Mouse (Mus musculus): ENCODE measurements around the gene Gm9844. TPM values are rescaled to one million over a fixed set of nuclear protein-coding genes. Genes with fewer than 3 reads are reported as not detected.

Gm9844 gene
- polyA plus RNA-seq, 1 experiment = 79.9 TPM

DNA sequence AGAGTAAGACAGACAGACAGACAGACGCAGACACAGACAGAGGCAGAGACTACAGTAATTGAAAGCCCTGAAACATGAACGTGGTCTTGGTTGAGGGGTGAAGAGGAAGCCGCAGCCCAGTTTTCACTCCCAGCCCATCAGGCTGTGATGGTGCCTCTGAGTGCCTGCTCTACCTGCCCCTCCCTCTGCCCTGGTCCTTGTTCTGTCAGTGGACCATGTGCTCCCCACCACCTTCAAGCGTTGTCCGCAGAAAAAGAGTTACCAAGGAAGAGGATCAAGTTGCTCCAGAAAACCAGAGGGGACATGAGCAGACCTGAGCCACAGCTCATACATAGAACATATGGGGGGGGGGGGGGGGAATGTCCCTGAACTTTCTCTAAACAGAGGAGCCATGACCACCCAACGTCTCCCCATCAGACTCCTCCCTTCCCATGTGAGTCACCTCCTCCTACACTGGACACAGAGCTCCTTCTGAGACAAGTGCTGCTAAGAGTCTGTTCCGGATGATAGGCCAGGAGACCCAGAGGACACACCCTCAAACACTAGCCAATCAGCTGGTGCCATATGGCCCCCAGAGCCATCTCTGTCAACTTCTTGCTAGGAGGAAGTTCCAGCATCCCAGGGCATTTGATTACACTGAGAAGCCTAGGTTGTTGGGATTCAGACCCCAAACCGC lies 9.3 kb upstream of the Gm9844 start:
- Histone ChIP-seq H3K4me2 (ENCODE audit: low read depth) (no peak overlapping the region), H3K79me2 (ENCODE audit: control insufficient read depth, insufficient read depth) (no peaks in the 10 kb centered on the region)
- TF ChIP-seq MYOG (IDR thresholded peaks at IDR 0.05; ENCODE audit: control insufficient read depth in 1 of 3, insufficient read depth in 1 of 3, insufficient read length in 2 of 3, low read depth in 2 of 3) (no peak), MAX (IDR thresholded peaks at IDR 0.05; ENCODE audit: low read depth) (no peak), E2F4 (IDR thresholded peaks at IDR 0.05; ENCODE audit: insufficient read depth) (no peak), USF1 (IDR thresholded peaks at IDR 0.05; ENCODE audit: low read depth) (no peak), POLR2AphosphoS2 (IDR thresholded peaks at IDR 0.05; ENCODE audit: insufficient read length, low read depth) (no peak), MYOD1 (IDR thresholded peaks at IDR 0.05; ENCODE audit: control insufficient read depth in 1 of 3, insufficient read length in 2 of 3, low read depth in 2 of 3) (no peak), REST (IDR thresholded peaks at IDR 0.05; ENCODE audit: insufficient read depth, insufficient read length) (no peak), SRF (IDR thresholded peaks at IDR 0.05; ENCODE audit: control insufficient read depth, insufficient read length, low read depth) (no peak)

DNA sequence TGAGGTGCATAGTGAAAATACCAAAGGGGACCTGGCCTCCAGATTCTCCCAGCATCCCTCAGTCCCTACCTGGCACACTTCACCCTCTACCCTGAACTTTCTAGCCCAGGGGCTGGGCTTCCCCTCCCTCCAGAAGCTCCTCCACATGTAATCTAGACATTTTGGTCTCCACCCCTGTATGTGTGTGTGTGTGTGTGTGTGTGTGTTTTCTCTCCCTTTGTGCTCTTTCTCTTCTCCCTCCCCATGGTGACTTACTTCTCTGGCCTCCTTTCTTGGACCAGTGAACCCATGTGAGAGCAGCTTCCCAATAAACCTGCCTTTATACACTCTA lies 8.8 kb upstream of the Gm9844 start:
- Histone ChIP-seq H3K27me3 (ENCODE audit: control insufficient read depth, insufficient read depth, insufficient read length) (no peaks in the 10 kb centered on the region), H3K4me3 (no peak overlapping the region), H3ac (ENCODE audit: control insufficient read depth, insufficient read length) (no peak overlapping the region), H3K79me2 (ENCODE audit: control insufficient read depth, insufficient read depth) (no peaks in the 10 kb centered on the region), H3K4me2 (ENCODE audit: low read depth) (no peak overlapping the region), H3K36me3 (ENCODE audit: control insufficient read depth, insufficient read depth) (no peaks in the 10 kb centered on the region)
- TF ChIP-seq TCF3 (IDR thresholded peaks at IDR 0.05; ENCODE audit: insufficient read length, low read depth) = no peak
- TF ChIP-seq POLR2AphosphoS2 (IDR thresholded peaks at IDR 0.05; ENCODE audit: insufficient read length, low read depth) = no peak
- TF ChIP-seq MYOD1 (IDR thresholded peaks at IDR 0.05; ENCODE audit: control insufficient read depth in 1 of 3, insufficient read length in 2 of 3, low read depth in 2 of 3) = no peak
- no peak for TF ChIP-seq TCF12 (IDR thresholded peaks at IDR 0.05; ENCODE audit: insufficient read depth, poor library complexity, severe bottlenecking)
- TF ChIP-seq USF1 (IDR thresholded peaks at IDR 0.05; ENCODE audit: low read depth) = no peak
- TF ChIP-seq POLR2A (IDR thresholded peaks at IDR 0.05; ENCODE audit: insufficient read length, low read depth) = no peak
- no peak for TF ChIP-seq MYOG (IDR thresholded peaks at IDR 0.05; ENCODE audit: control insufficient read depth in 1 of 3, insufficient read depth in 1 of 3, insufficient read length in 2 of 3, low read depth in 2 of 3)
- no peak for TF ChIP-seq CEBPB (IDR thresholded peaks at IDR 0.05; ENCODE audit: insufficient read depth, poor library complexity, severe bottlenecking)
- no peak for TF ChIP-seq REST (IDR thresholded peaks at IDR 0.05; ENCODE audit: insufficient read depth, insufficient read length)
- TF ChIP-seq E2F4 (IDR thresholded peaks at IDR 0.05; ENCODE audit: insufficient read depth) = no peak
- TF ChIP-seq SRF (IDR thresholded peaks at IDR 0.05; ENCODE audit: control insufficient read depth, insufficient read length, low read depth) = no peak
- TF ChIP-seq MAX (IDR thresholded peaks at IDR 0.05; ENCODE audit: low read depth) = no peak

More for the DNA sequence above, 9.3 kb upstream of the Gm9844 start:
- Histone ChIP-seq H3K36me3 (ENCODE audit: control insufficient read depth, insufficient read depth) (no peaks in the 10 kb centered on the region), H3K27me3 (ENCODE audit: control insufficient read depth, insufficient read depth, insufficient read length) (no peaks in the 10 kb centered on the region), H3ac (ENCODE audit: control insufficient read depth, insufficient read length) (no peak overlapping the region), H3K4me3 (no peak overlapping the region)

- H3ac ChIP-seq (ENCODE audit: control insufficient read depth, insufficient read length) = no peak overlapping the region
- H3K36me3 ChIP-seq (ENCODE audit: control insufficient read depth, insufficient read depth) = no peaks in the 10 kb centered on the region
- no peaks in the 10 kb centered on the region for H3K27me3 ChIP-seq (ENCODE audit: control insufficient read depth, insufficient read depth, insufficient read length)
- no peak overlapping the region for H3K4me3 ChIP-seq
- H3K79me2 ChIP-seq (ENCODE audit: control insufficient read depth, insufficient read depth) = no peaks in the 10 kb centered on the region
- TF ChIP-seq TCF12 (IDR thresholded peaks at IDR 0.05; ENCODE audit: insufficient read depth, poor library complexity, severe bottlenecking) (no peak), MYOD1 (IDR thresholded peaks at IDR 0.05; ENCODE audit: control insufficient read depth in 1 of 3, insufficient read length in 2 of 3, low read depth in 2 of 3) (no peak), POLR2AphosphoS2 (IDR thresholded peaks at IDR 0.05; ENCODE audit: insufficient read length, low read depth) (no peak), MAX (IDR thresholded peaks at IDR 0.05; ENCODE audit: low read depth) (no peak), MYOG (IDR thresholded peaks at IDR 0.05; ENCODE audit: control insufficient read depth in 1 of 3, insufficient read depth in 1 of 3, insufficient read length in 2 of 3, low read depth in 2 of 3) (no peak), E2F4 (IDR thresholded peaks at IDR 0.05; ENCODE audit: insufficient read depth) (no peak), SRF (IDR thresholded peaks at IDR 0.05; ENCODE audit: control insufficient read depth, insufficient read length, low read depth) (no peak), REST (IDR thresholded peaks at IDR 0.05; ENCODE audit: insufficient read depth, insufficient read length) (no peak), CEBPB (IDR thresholded peaks at IDR 0.05; ENCODE audit: insufficient read depth, poor library complexity, severe bottlenecking) (no peak), POLR2A (IDR thresholded peaks at IDR 0.05; ENCODE audit: insufficient read length, low read depth) (no peak), TCF3 (IDR thresholded peaks at IDR 0.05; ENCODE audit: insufficient read length, low read depth) (no peak)
- H3K4me2 ChIP-seq (ENCODE audit: low read depth) = no peak overlapping the region
Measured at GRCm38 (mm10) chr7:24853695-24854094, 8.3 kb upstream of the Gm9844 start.

DNA sequence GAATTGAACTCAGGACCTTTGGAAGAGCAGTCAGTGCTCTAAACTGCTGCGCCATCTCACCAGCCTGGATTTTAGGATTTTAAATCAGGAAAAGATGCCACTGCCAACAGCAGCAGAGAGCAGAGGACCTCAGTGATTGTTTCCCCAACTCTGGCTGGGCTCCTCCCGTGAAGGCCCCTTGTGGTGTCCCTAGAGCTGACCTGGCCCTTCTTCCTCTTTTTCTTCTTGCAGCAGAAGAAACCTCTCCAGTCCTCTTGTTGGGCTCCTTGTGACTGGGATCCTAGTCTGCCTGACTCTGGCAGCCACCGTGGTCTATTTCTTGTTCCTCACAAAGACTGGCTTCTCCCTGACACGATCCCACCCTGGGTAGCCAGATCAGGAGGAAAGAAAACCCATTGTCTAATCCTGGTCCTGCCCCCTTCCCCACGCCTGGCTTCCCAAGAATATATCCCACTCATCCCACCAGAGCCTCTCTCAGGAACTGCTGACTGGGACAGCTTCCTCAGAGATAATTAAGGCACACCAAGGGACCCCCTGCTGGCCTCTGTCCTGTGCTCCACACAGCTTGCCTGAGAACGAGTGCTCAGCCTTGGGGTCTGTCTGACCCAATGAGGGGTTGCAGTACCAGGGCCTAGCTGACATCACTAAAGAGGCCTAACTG lies 5.4 kb upstream of the Gm9844 start:
- no peak overlapping the region for H3K4me2 ChIP-seq (ENCODE audit: low read depth)
- H3K27me3 ChIP-seq (ENCODE audit: control insufficient read depth, insufficient read depth, insufficient read length) = no peaks in the 10 kb centered on the region
- TF ChIP-seq E2F4 (IDR thresholded peaks at IDR 0.05; ENCODE audit: insufficient read depth) = no peak
- TF ChIP-seq CEBPB (IDR thresholded peaks at IDR 0.05; ENCODE audit: insufficient read depth, poor library complexity, severe bottlenecking) = no peak
- H3K79me2 ChIP-seq (ENCODE audit: control insufficient read depth, insufficient read depth) = no peaks in the 10 kb centered on the region
- no peak overlapping the region for H3ac ChIP-seq (ENCODE audit: control insufficient read depth, insufficient read length)
- H3K36me3 ChIP-seq (ENCODE audit: control insufficient read depth, insufficient read depth) = no peaks in the 10 kb centered on the region
- H3K4me3 ChIP-seq = no peak overlapping the region

- Histone ChIP-seq H3ac (ENCODE audit: control insufficient read depth, insufficient read length) (no peak overlapping the region), H3K27me3 (ENCODE audit: control insufficient read depth, insufficient read depth, insufficient read length) (no peaks in the 10 kb centered on the region), H3K4me2 (ENCODE audit: low read depth) (no peak overlapping the region), H3K36me3 (ENCODE audit: control insufficient read depth, insufficient read depth) (no peaks in the 10 kb centered on the region), H3K79me2 (ENCODE audit: control insufficient read depth, insufficient read depth) (no peaks in the 10 kb centered on the region), H3K4me3 (no peak overlapping the region)
- TF ChIP-seq MYOG (IDR thresholded peaks at IDR 0.05; ENCODE audit: control insufficient read depth in 1 of 3, insufficient read depth in 1 of 3, insufficient read length in 2 of 3, low read depth in 2 of 3) (no peak), USF1 (IDR thresholded peaks at IDR 0.05; ENCODE audit: low read depth) (no peak), E2F4 (IDR thresholded peaks at IDR 0.05; ENCODE audit: insufficient read depth) (no peak), TCF3 (IDR thresholded peaks at IDR 0.05; ENCODE audit: insufficient read length, low read depth) (no peak), POLR2A (IDR thresholded peaks at IDR 0.05; ENCODE audit: insufficient read length, low read depth) (no peak), MAX (IDR thresholded peaks at IDR 0.05; ENCODE audit: low read depth) (no peak), TCF12 (IDR thresholded peaks at IDR 0.05; ENCODE audit: insufficient read depth, poor library complexity, severe bottlenecking) (no peak), REST (IDR thresholded peaks at IDR 0.05; ENCODE audit: insufficient read depth, insufficient read length) (no peak), SRF (IDR thresholded peaks at IDR 0.05; ENCODE audit: control insufficient read depth, insufficient read length, low read depth) (no peak)
Measured at GRCm38 (mm10) chr7:24859234-24859633, 2.8 kb upstream of the Gm9844 start.
